7 mouse cellular contexts compared by ENCODE assay signal in the genomic region with DNA sequence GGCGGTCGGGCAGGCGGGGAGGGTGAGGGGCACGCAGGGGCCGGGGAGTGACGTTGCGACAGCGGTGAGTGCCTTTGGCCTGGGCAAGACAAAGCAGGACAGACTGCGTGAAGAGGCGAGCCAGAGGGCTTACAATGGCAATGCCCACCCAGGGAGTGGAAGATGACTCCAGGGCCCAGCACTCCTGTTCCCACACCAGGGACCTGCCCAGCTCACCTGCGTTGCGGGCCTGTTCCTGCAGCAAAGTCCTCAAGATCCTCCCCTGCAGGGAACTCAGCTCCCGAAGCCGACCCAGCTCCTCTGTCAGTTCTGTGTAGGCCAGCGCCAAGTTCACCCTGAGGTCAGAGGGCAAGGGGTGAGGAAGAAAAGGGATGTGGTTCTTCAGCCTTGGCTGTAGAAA. TPM values are rescaled to one million over a fixed set of nuclear protein-coding genes. Genes with fewer than 3 reads are reported as not detected.
A peak's percentile ranks its signal among the peaks of the same experiment; 100 is the strongest.
DNase-seq lines count a peak whose midpoint lies in the region; ATAC-seq and TF ChIP-seq lines count a peak whose summit lies in the region.

No protein-coding gene starts in this region.

- TF ChIP-seq CTCF in lung, adult 2 months (IDR thresholded peaks at IDR 0.05; ENCODE audit: insufficient read depth, low read length) = no peak

- peak overlapping the region; percentile 59 for H3K9ac ChIP-seq in lung, embryonic 16.5 days (ENCODE audit: low read length)
- peak overlapping the region; percentile 63 for H3K9ac ChIP-seq in heart, embryonic 16.5 days (ENCODE audit: low read length)
- H3K9ac ChIP-seq in liver, embryonic 11.5 days (ENCODE audit: low read depth, low read length) = no peak overlapping the region
- H3K9ac ChIP-seq in stomach, embryonic 16.5 days (ENCODE audit: low read length) = peak overlapping the region; percentile 64; the same call in 1 of the 2 replicates

- WGBS in lung, embryonic 16.5 days = 42% methylated on average over 15 of the region's 15 CpGs
- whole genome bisulfite sequencing in lung, adult 2 months = 65% methylated on average over 15 of the region's 15 CpGs
- WGBS in heart, embryonic 16.5 days = 36% methylated on average over 14 of the region's 15 CpGs
- 54% methylated on average over 15 of the region's 15 CpGs for WGBS in liver, embryonic 11.5 days
- 43% methylated on average over 15 of the region's 15 CpGs for WGBS in stomach, embryonic 16.5 days

- peak overlapping the region; percentile 39 for H3K4me3 ChIP-seq in lung, embryonic 16.5 days (ENCODE audit: low read length)
- H3K4me3 ChIP-seq in lung, adult 2 months (replicated peaks; ENCODE audit: extremely low read depth, low read depth, low read length) = no peak overlapping the region
- peak overlapping the region; percentile 51 for H3K4me3 ChIP-seq in heart, embryonic 16.5 days (ENCODE audit: low read length)
- H3K4me3 ChIP-seq in liver, embryonic 11.5 days (ENCODE audit: low read depth, low read length) = peak overlapping the region; percentile 28
- peak overlapping the region; percentile 29 for H3K4me3 ChIP-seq in stomach, embryonic 16.5 days (replicated peaks; ENCODE audit: low read length)

- ATAC-seq in lung, embryonic 16.5 days (ENCODE audit: low read depth) = peak; percentile 12; the same call in 1 of the 2 replicates
- no peak; the same call in 1 of the 2 replicates for ATAC-seq in heart, embryonic 16.5 days (replicated peaks; ENCODE audit: extremely low read depth, insufficient read depth, low FRiP score)
- no peak for ATAC-seq in liver, embryonic 11.5 days (replicated peaks; ENCODE audit: low FRiP score)
- ATAC-seq in stomach, embryonic 16.5 days (ENCODE audit: insufficient read depth, low FRiP score) = no peak
- no peak for ATAC-seq in CD4-positive, CD25-positive, alpha-beta regulatory T cell, adult 4 months

- DNase-seq in lung, adult 2 months = no peak
- no peak for DNase-seq in liver, embryonic 11.5 days (ENCODE audit: low spot score)
- DNase-seq in layer of hippocampus, adult 11-12 months (ENCODE audit: low spot score) = no peak

- H3K27me3 ChIP-seq in lung, embryonic 16.5 days (ENCODE audit: control insufficient read depth, insufficient read depth, low read depth, low read length) = peaks cover 13% of the 10 kb centered on the region; the same call in 1 of the 2 replicates
- H3K27me3 ChIP-seq in heart, embryonic 16.5 days (ENCODE audit: control insufficient read depth, insufficient read depth, low read length) = peaks cover 11% of the 10 kb centered on the region
- H3K27me3 ChIP-seq in liver, embryonic 11.5 days (replicated peaks; ENCODE audit: control insufficient read depth, insufficient read depth, low read length) = peaks cover 28% of the 10 kb centered on the region
- H3K27me3 ChIP-seq in stomach, embryonic 16.5 days (ENCODE audit: control insufficient read depth, insufficient read depth, low read length) = peaks cover 12% of the 10 kb centered on the region

- H3K27ac ChIP-seq in lung, embryonic 16.5 days (ENCODE audit: low read length) = no peak overlapping the region
- H3K27ac ChIP-seq in heart, embryonic 16.5 days (ENCODE audit: low read length) = no peak overlapping the region
- H3K27ac ChIP-seq in liver, embryonic 11.5 days (ENCODE audit: low read depth, low read length) = no peak overlapping the region
- H3K27ac ChIP-seq in stomach, embryonic 16.5 days (ENCODE audit: low read length) = no peak overlapping the region

- no peaks in the 10 kb centered on the region; the same call in 1 of the 2 replicates for H3K36me3 ChIP-seq in lung, embryonic 16.5 days (ENCODE audit: control insufficient read depth, insufficient read depth, low read length)
- no peaks in the 10 kb centered on the region for H3K36me3 ChIP-seq in heart, embryonic 16.5 days (ENCODE audit: control insufficient read depth, insufficient read depth)
- H3K36me3 ChIP-seq in liver, embryonic 11.5 days (ENCODE audit: control insufficient read depth, insufficient read depth, low read length) = no peaks in the 10 kb centered on the region; the same call in 1 of the 2 replicates
- no peaks in the 10 kb centered on the region for H3K36me3 ChIP-seq in stomach, embryonic 16.5 days (ENCODE audit: control insufficient read depth, insufficient read depth, low read length)

- H3K9me3 ChIP-seq in lung, embryonic 16.5 days (ENCODE audit: control insufficient read depth, low read length) = no peaks in the 10 kb centered on the region
- H3K9me3 ChIP-seq in heart, embryonic 16.5 days (replicated peaks; ENCODE audit: control insufficient read depth, low read length) = no peaks in the 10 kb centered on the region
- H3K9me3 ChIP-seq in liver, embryonic 11.5 days (ENCODE audit: control insufficient read depth, low read length) = no peaks in the 10 kb centered on the region
- H3K9me3 ChIP-seq in stomach, embryonic 16.5 days (replicated peaks; ENCODE audit: control insufficient read depth, low read length) = no peaks in the 10 kb centered on the region

- no peak for TF ChIP-seq POLR2A in lung, adult 2 months (IDR thresholded peaks at IDR 0.05; ENCODE audit: borderline replicate concordance, extremely low read depth, low read depth, low read length)

- H3K4me1 ChIP-seq in lung, embryonic 16.5 days (replicated peaks; ENCODE audit: control insufficient read depth, insufficient read depth, low read length) = peaks cover 6% of the 10 kb centered on the region
- H3K4me1 ChIP-seq in lung, adult 2 months (ENCODE audit: control insufficient read depth, insufficient read depth, low read length) = peaks cover 5% of the 10 kb centered on the region; the same call in 1 of the 2 replicates
- no peaks in the 10 kb centered on the region for H3K4me1 ChIP-seq in heart, embryonic 16.5 days (ENCODE audit: control insufficient read depth, insufficient read depth, low read length)
- H3K4me1 ChIP-seq in liver, embryonic 11.5 days (replicated peaks; ENCODE audit: control insufficient read depth, insufficient read depth, low read length) = peaks cover 16% of the 10 kb centered on the region
- no peaks in the 10 kb centered on the region for H3K4me1 ChIP-seq in stomach, embryonic 16.5 days (ENCODE audit: control insufficient read depth, insufficient read depth, low read length)

- H3K4me2 ChIP-seq in lung, embryonic 16.5 days (ENCODE audit: low read depth, low read length) = peak overlapping the region; percentile 63
- peak overlapping the region; percentile 78 for H3K4me2 ChIP-seq in heart, embryonic 16.5 days (ENCODE audit: low read depth, low read length)
- H3K4me2 ChIP-seq in liver, embryonic 11.5 days = peak overlapping the region; percentile 49
- H3K4me2 ChIP-seq in stomach, embryonic 16.5 days (ENCODE audit: low read depth, low read length) = peak overlapping the region; percentile 59

RNA-seq across cellular contexts. Expression of a gene that starts 12.0 kb away (rescaled TPM):
- 4.9 TPM in 2 replicates for polyA plus RNA-seq in lung, embryonic 16.5 days (2015; fragmentation: Nextera tagmentation; extraction: Ambion mirVana)
- polyA plus RNA-seq in lung, adult 2 months (2012; rRNA removed) = 55.8 and 85.1 TPM in 2 replicates
- polyA plus RNA-seq in heart, embryonic 16.5 days (2015; fragmentation: Nextera tagmentation; extraction: Ambion mirVana) = 3.8 and 4.3 TPM in 2 replicates
- 5.4 and 5.5 TPM in 2 replicates for polyA plus RNA-seq in liver, embryonic 11.5 days (2014; fragmentation: Nextera tagmentation; extraction: Ambion mirVana)
- polyA plus RNA-seq in stomach, embryonic 16.5 days (2015; fragmentation: Nextera tagmentation; extraction: Ambion mirVana) = 2.0 and 2.5 TPM in 2 replicates
- under 1 TPM in 1 of 2 experiments, not detected in 1; 0.09 TPM for polyA plus RNA-seq in CD4-positive, CD25-positive, alpha-beta regulatory T cell, adult 4 months (2017; shearing (Covaris generic))

RNA-seq across cellular contexts. Expression of a gene that starts 24.1 kb away (rescaled TPM):
- 0.21 TPM in 1 of 2 replicates, not detected in the other for polyA plus RNA-seq in lung, embryonic 16.5 days (2015; fragmentation: Nextera tagmentation; extraction: Ambion mirVana)
- polyA plus RNA-seq in lung, adult 2 months (2012; rRNA removed) = 1.9 and 3.0 TPM in 2 replicates
- polyA plus RNA-seq in heart, embryonic 16.5 days (2015; fragmentation: Nextera tagmentation; extraction: Ambion mirVana) = 0.41 and 0.46 TPM in 2 replicates
- not detected in 2 replicates for polyA plus RNA-seq in liver, embryonic 11.5 days (2014; fragmentation: Nextera tagmentation; extraction: Ambion mirVana)
- polyA plus RNA-seq in stomach, embryonic 16.5 days (2015; fragmentation: Nextera tagmentation; extraction: Ambion mirVana) = 0.09 and 0.13 TPM in 2 replicates
- 1 to 10 TPM; 2.2 TPM for polyA plus RNA-seq in CD4-positive, CD25-positive, alpha-beta regulatory T cell, adult 4 months (2017; shearing (Covaris generic))

RNA-seq across cellular contexts. Expression of a gene that starts 48.4 kb away (rescaled TPM):
- polyA plus RNA-seq in lung, embryonic 16.5 days (2015; fragmentation: Nextera tagmentation; extraction: Ambion mirVana) = 39.6 and 40.4 TPM in 2 replicates
- 18.7 and 32.0 TPM in 2 replicates for polyA plus RNA-seq in lung, adult 2 months (2012; rRNA removed)
- 30.1 and 31.3 TPM in 2 replicates for polyA plus RNA-seq in heart, embryonic 16.5 days (2015; fragmentation: Nextera tagmentation; extraction: Ambion mirVana)
- 78.9 and 84.4 TPM in 2 replicates for polyA plus RNA-seq in liver, embryonic 11.5 days (2014; fragmentation: Nextera tagmentation; extraction: Ambion mirVana)
- 32.9 and 36.4 TPM in 2 replicates for polyA plus RNA-seq in stomach, embryonic 16.5 days (2015; fragmentation: Nextera tagmentation; extraction: Ambion mirVana)
- 10 to 100 TPM; 23.5 to 33.4 TPM for polyA plus RNA-seq in CD4-positive, CD25-positive, alpha-beta regulatory T cell, adult 4 months (2017; shearing (Covaris generic))
